Mouse (Mus musculus): ENCODE results near the gene Meiob. TPM values are rescaled to one million over a fixed set of nuclear protein-coding genes. Genes with fewer than 3 reads are reported as not detected.

The Meiob gene
- total RNA-seq, 1 experiment = 0.13 TPM

DNA sequence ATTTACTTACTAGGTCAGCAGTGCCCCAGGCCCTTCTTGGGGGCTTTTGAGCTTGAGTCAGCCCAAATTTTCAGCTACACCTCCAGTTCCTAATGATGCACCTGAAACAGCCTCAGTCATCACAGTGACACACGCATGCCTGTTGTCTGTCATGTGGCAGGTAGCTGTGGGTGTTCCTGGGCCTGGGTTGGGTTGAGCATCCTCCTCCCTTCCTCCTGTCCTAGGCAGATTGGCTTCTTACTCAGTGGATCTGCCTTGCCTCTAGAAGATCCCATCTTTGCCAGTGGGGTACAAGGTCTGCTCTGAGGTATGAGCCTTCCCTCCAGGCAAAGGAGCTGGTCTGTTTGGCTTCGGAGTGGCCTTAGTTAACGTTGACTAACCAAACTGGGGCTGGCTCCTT is 84.8 kb downstream of the Meiob start:
- no peak for TF ChIP-seq ZNF384 (IDR thresholded peaks at IDR 0.05; ENCODE audit: low read depth, low read length)

More for the DNA sequence above, 84.8 kb downstream of the Meiob start:
- peaks cover 40% of the 10 kb centered on the region for H3K36me3 ChIP-seq (ENCODE audit: control insufficient read depth, insufficient read depth, low read length, poor library complexity, severe bottlenecking)
- no peak overlapping the region for H3K4me3 ChIP-seq (ENCODE audit: insufficient read depth in 1 of 2, low read depth in 1 of 2, low read length in 2 of 2, poor library complexity in 1 of 2, severe bottlenecking in 1 of 2)
- in situ Hi-C loops (cut with MboI; ENCODE audit: low sequenced_read_pairs in 2 of 2, unreplicated experiment in 2 of 2) = no loop called here
- no peak overlapping the region for H3K27ac ChIP-seq (ENCODE audit: insufficient read depth, low read depth, low read length, poor library complexity, severe bottlenecking)
- H3K9me3 ChIP-seq (ENCODE audit: control insufficient read depth, insufficient read depth, low read depth, low read length) = no peaks in the 10 kb centered on the region
- H3K4me1 ChIP-seq (ENCODE audit: control insufficient read depth in 2 of 2, insufficient read depth in 2 of 2, low read length in 2 of 2, poor library complexity in 1 of 2) = peaks cover 0 to 8% of the 10 kb centered on the region in 2 experiments; a peak in 2 of 4 replicates
- no peak overlapping the region for H3K9ac ChIP-seq (ENCODE audit: insufficient read depth, low read depth, low read length, poor library complexity, severe bottlenecking)
- no peak for DNase-seq (ENCODE audit: low read depth, low spot score)

Other genes starting within 250 kb of the Meiob start
- 93.0 and 118 TPM in 2 replicates for gene Tsc2, start 171.7 kb upstream of the Meiob start, total RNA-seq (2012; rRNA removed)
- gene Nthl1, start 171.6 kb upstream of the Meiob start, total RNA-seq (2012; rRNA removed) = 39.4 and 43.0 TPM in 2 replicates
- gene Slc9a3r2, start 154.0 kb upstream of the Meiob start, total RNA-seq (2012; rRNA removed) = 11.4 and 22.7 TPM in 2 replicates
- 3.0 and 6.0 TPM in 2 replicates for gene Npw, start 145.8 kb upstream of the Meiob start, total RNA-seq (2012; rRNA removed)
- 39.7 and 55.9 TPM in 2 replicates for gene Zfp598, start 134.6 kb upstream of the Meiob start, total RNA-seq (2012; rRNA removed)
- gene Syngr3, start 114.3 kb upstream of the Meiob start, total RNA-seq (2012; rRNA removed) = 4.1 and 13.1 TPM in 2 replicates
- 61.8 and 63.4 TPM in 2 replicates for gene Gfer, start 108.1 kb upstream of the Meiob start, total RNA-seq (2012; rRNA removed)
- gene Noxo1, start 108.1 kb upstream of the Meiob start, total RNA-seq (2012; rRNA removed) = 2.9 and 7.5 TPM in 2 replicates
- gene Tbl3, start 96.6 kb upstream of the Meiob start, total RNA-seq (2012; rRNA removed) = 108 and 119 TPM in 2 replicates
- gene Rnf151, start 86.2 kb upstream of the Meiob start, total RNA-seq (2012; rRNA removed) = 0.71 and 0.95 TPM in 2 replicates
- gene Rps2, start 86.2 kb upstream of the Meiob start, total RNA-seq (2012; rRNA removed) = 3,495 and 3,661 TPM in 2 replicates
- 147 and 191 TPM in 2 replicates for gene Ndufb10, start 79.8 kb upstream of the Meiob start, total RNA-seq (2012; rRNA removed)
- gene Rpl3l, start 76.5 kb upstream of the Meiob start, total RNA-seq (2012; rRNA removed) = 0.16 and 0.67 TPM in 2 replicates
- 23.5 and 30.2 TPM in 2 replicates for gene Msrb1, start 67.6 kb upstream of the Meiob start, total RNA-seq (2012; rRNA removed)
- 1.6 and 2.3 TPM in 2 replicates for gene Hs3st6, start 51.3 kb upstream of the Meiob start, total RNA-seq (2012; rRNA removed)
- gene Hagh, start 35.9 kb downstream of the Meiob start, total RNA-seq (2012; rRNA removed) = 37.3 and 40.5 TPM in 2 replicates
- 9.7 and 9.8 TPM in 2 replicates for gene Fahd1, start 46.1 kb downstream of the Meiob start, total RNA-seq (2012; rRNA removed)
- gene Igfals, start 61.7 kb downstream of the Meiob start, total RNA-seq (2012; rRNA removed) = 2.5 and 5.8 TPM in 2 replicates
- 85.8 and 118 TPM in 2 replicates for gene Nubp2, start 82.1 kb downstream of the Meiob start, total RNA-seq (2012; rRNA removed)
- gene Spsb3, start 82.4 kb downstream of the Meiob start, total RNA-seq (2012; rRNA removed) = 34.2 and 37.1 TPM in 2 replicates
- 21.8 and 33.7 TPM in 2 replicates for gene Eme2, start 90.8 kb downstream of the Meiob start, total RNA-seq (2012; rRNA removed)
- gene Mrps34, start 90.8 kb downstream of the Meiob start, total RNA-seq (2012; rRNA removed) = 36.1 and 39.6 TPM in 2 replicates
- gene Nme3, start 92.2 kb downstream of the Meiob start, total RNA-seq (2012; rRNA removed) = 59.4 and 84.1 TPM in 2 replicates
- gene Mapk8ip3, start 132.7 kb downstream of the Meiob start, total RNA-seq (2012; rRNA removed) = 55.7 and 63.7 TPM in 2 replicates
- 90.3 and 105 TPM in 2 replicates for gene Jpt2, start 156.4 kb downstream of the Meiob start, total RNA-seq (2012; rRNA removed)
- 9.1 and 11.6 TPM in 2 replicates for gene Cramp1l, start 211.5 kb downstream of the Meiob start, total RNA-seq (2012; rRNA removed)
- gene Ift140, start 211.8 kb downstream of the Meiob start, total RNA-seq (2012; rRNA removed) = 8.1 and 12.1 TPM in 2 replicates